Mouse (Mus musculus) brain, embryonic 14.5 days (tissue): ENCODE measurements at regions not wholly inside any gene's neighbourhood (a gene's known extent, or its start where the extent isn't known, plus 50 kb on each side); places are given as distances from the start of the nearest gene placed in this dataset.

Experiments used
- CTCF ChIP-seq: fragments of 200-500 bp; IDR thresholded peaks from 2 replicates; pipeline ENCODE4 v1.5.1; 2012; ENCODE audit warnings: inconsistent platforms, mild to moderate bottlenecking, moderate library complexity, borderline replicate concordance; ENCODE audit not compliant: insufficient read depth, insufficient read length; ENCODE audit errors: extremely low read depth
- POLR2A ChIP-seq: fragments of 200-500 bp; IDR thresholded peaks from 2 replicates; pipeline ENCODE4 v1.6.1; 2012; ENCODE audit warnings: mild to moderate bottlenecking, inconsistent platforms, borderline replicate concordance; ENCODE audit not compliant: poor library complexity, insufficient read depth, insufficient read length, severe bottlenecking; ENCODE audit errors: extremely low read depth

- TF ChIP-seq POLR2A (no peak), CTCF (no peak)
Measured at GRCm38 (mm10) chr7:134497219-134497618, 111.8 kb upstream of the D7Ertd443e start.
